Mouse (Mus musculus) erythroblast, embryonic 14.5 days (primary cell): Measurements from ENCODE around the gene Fbxl17.

Source experiments
- GATA1 ChIP-seq: IDR thresholded peaks from 2 replicates; pipeline ENCODE4 v1.6.1; 2012; ENCODE audit warnings: low read length, inconsistent platforms, mixed read lengths
- TAL1 ChIP-seq: IDR thresholded peaks from 3 replicates; pipeline ENCODE4 v1.6.1; 2012; ENCODE audit warnings: low read length, inconsistent platforms, mixed read lengths

GRCm38 (mm10) chr17:63273353-63273752, 226.5 kb downstream of the Fbxl17 start:
- no peak for TF ChIP-seq TAL1
- TF ChIP-seq GATA1: no peak
